Mouse (Mus musculus): Measurements from ENCODE around the gene 2310022B05Rik. TPM values are rescaled to one million over a fixed set of nuclear protein-coding genes. Genes with fewer than 3 reads are reported as not detected.
A peak's percentile ranks its signal among the peaks of the same experiment; 100 is the strongest.

2310022B05Rik gene
- polyA plus RNA-seq, 1 experiment from 2014 or later: 24.2 TPM

DNA sequence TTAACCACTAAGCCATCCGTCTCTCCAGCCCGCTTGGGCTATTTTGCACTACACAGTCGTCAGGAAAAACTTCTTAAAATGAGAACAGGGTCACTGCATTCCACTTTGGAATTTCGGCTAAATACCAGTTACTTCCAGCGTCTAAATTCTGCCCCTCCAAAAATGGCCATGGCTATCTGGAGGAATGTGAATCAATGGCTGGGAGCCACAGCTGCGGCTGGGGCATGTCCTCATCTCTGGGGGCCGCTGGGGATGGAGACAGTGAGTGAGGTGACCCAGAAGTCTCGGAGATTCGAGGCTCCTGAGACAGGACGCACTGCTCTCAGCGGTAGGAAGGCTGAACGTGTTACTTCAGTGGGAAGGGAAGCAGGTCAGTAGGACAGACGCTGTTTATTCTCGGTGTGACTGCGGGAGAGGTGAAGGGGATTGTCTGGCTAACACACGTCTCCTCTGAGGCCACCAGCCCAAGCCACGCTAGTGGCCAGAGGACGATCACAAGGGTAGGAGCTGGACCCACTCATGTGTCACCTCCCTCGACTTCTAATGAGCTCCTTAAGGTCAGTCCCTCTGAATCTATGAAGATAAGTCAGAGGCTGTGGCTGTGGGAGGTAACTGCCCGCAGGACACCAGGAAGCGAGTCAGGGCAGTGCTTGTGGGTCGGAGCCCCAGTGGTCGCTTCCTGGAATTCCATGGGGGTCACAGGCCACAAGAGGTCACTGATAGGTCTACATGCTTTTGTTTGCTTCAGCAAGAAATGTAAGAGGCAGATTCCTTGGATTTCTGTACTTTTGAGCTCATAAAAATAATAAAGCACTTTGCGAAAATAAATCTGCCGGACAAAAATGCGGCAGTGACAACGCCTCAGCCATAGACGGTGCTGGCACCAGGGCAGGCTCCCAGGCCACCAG, 9.3 kb downstream of the 2310022B05Rik start:
- Histone ChIP-seq H3K4me3 (no peak overlapping the region), H3K9me3 (no peaks in the 10 kb centered on the region), H3K27ac (replicated peaks) (peak overlapping the region; percentile 26), H3K36me3 (replicated peaks) (peaks cover 64% of the 10 kb centered on the region), H3K27me3 (replicated peaks; ENCODE audit: low read depth, poor library complexity, severe bottlenecking) (no peaks in the 10 kb centered on the region), H3K4me1 (peaks cover 36% of the 10 kb centered on the region)
- DNase-seq (ENCODE audit: low spot score): peak; percentile 33
- 46% methylated on average over 28 of the region's 28 CpGs for WGBS

DNA sequence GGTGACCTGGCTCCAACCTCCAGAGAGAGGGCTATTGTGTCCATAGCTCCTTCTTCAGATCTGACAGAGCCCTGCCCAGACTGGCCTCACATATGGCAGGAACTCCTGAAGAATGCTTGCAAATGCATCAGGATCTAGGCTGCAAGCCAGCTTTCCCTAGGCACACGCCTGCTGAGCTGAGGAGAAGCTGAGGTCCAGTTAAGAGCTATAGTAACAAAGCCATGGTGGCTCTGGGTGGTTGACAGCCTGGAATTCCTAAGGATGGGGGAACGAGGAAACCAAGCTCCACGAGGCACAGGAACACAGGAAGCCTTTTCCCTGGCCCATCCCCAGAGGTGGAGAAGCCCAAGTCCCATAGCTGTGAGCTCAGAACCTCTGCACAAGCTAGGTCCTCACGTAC, 10.6 kb downstream of the 2310022B05Rik start:
- Histone ChIP-seq H3K9me3 (no peaks in the 10 kb centered on the region), H3K27me3 (replicated peaks; ENCODE audit: low read depth, poor library complexity, severe bottlenecking) (no peaks in the 10 kb centered on the region), H3K4me1 (peaks cover 41% of the 10 kb centered on the region), H3K27ac (replicated peaks) (peak overlapping the region; percentile 30; the same call in 1 of the 2 replicates), H3K36me3 (replicated peaks) (peaks cover 58% of the 10 kb centered on the region), H3K4me3 (no peak overlapping the region)
- WGBS: 33% methylated on average over 4 of the region's 4 CpGs
- no peak for DNase-seq (ENCODE audit: low spot score)

DNA sequence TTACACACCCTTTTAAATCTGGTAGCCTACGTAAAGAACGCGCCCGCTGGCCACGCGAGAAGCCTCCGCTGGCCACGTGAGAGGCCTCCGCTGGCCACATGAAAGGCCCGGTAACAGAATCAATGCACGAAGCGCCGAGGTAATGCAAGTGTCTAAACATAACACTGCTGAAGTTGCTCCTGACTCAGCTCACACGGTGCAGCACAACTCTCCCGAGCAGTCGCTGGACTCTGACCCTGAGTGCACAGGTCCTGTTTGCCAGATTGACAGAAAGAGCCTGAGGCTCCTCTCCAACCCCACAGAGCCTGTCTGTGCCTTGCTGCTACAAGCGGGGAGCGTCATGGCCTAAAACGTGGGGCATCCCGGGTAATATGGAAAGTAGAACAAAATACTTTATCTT, 11.4 kb downstream of the 2310022B05Rik start:
- peaks cover 41% of the 10 kb centered on the region for H3K4me1 ChIP-seq
- no peak for DNase-seq (ENCODE audit: low spot score)
- WGBS: 82% methylated on average over 20 of the region's 20 CpGs
- H3K27me3 ChIP-seq (replicated peaks; ENCODE audit: low read depth, poor library complexity, severe bottlenecking): no peaks in the 10 kb centered on the region
- H3K36me3 ChIP-seq (replicated peaks): peaks cover 52% of the 10 kb centered on the region
- H3K9me3 ChIP-seq: no peaks in the 10 kb centered on the region
- H3K4me3 ChIP-seq: no peak overlapping the region
- H3K27ac ChIP-seq (replicated peaks): no peak overlapping the region

DNA sequence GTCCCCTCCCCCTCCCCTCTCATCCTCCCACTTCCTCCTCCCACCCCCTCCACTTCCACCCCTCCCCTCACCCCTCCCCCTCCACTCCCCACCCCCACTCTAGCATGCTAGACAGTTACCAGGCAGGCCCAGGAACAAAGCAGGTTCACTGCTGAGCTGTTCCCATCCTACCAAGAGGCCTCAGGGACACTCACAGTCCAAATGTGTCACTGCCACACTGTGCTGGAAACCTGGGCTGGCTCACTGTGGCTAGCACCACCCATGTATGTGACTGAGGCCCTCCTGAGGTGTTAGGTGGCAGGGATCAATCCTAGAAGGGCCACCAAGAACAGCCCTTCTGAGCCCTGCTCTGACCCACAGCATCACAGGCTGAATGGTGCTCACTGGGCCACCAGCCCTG, 14.9 kb downstream of the 2310022B05Rik start:
- peak overlapping the region; percentile 52 for H3K27ac ChIP-seq (replicated peaks)
- H3K4me3 ChIP-seq: no peak overlapping the region
- DNase-seq (ENCODE audit: low spot score): peak; percentile 20
- peaks cover 30% of the 10 kb centered on the region for H3K4me1 ChIP-seq
- peaks cover 53% of the 10 kb centered on the region for H3K36me3 ChIP-seq (replicated peaks)
- no peaks in the 10 kb centered on the region for H3K9me3 ChIP-seq
- H3K27me3 ChIP-seq (replicated peaks; ENCODE audit: low read depth, poor library complexity, severe bottlenecking): no peaks in the 10 kb centered on the region

DNA sequence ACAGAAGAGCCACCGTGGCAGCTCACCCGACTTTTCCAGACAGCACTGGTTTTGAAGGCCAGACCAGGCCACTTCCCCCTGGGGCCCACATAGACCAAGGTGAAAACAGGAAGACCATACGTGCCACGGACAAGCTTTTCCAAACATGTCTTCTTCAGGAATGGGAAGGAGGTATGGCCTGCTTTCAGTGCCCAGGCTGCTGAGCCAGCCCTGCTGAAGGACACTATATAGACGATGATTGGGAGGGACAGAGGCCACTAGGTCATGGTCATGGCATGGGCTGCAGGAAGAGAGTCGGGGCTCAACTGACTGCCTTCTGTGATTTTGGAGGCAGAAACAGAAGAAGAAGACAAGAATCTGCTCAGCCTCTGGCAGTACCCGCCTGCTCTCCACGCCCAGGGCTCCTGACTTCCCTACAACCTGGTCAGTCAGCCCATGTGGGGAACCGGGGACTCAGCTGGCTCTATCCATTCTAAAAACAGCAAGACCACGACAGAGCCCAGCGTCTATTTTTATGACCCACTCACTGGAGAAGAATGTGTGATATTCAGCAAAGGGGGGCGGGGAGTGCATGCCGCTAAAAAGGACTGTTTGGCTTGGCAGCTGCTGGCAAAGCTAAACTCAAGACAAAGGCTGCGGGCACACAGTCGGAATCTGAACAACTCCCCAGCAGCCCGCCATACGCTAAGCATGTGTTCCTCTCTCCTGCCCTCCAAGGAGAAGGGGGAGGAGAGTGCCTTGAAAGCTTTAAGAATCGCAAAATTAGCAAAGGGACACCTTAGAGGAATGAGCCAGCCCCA, 19.4 kb downstream of the 2310022B05Rik start:
- Histone ChIP-seq H3K36me3 (replicated peaks) (peaks cover 56% of the 10 kb centered on the region), H3K4me3 (no peak overlapping the region), H3K27ac (replicated peaks) (peak overlapping the region; percentile 48; the same call in 1 of the 2 replicates), H3K27me3 (replicated peaks; ENCODE audit: low read depth, poor library complexity, severe bottlenecking) (no peaks in the 10 kb centered on the region), H3K9me3 (no peaks in the 10 kb centered on the region), H3K4me1 (peaks cover 20% of the 10 kb centered on the region)
- DNase-seq (ENCODE audit: low spot score): no peak
- 81% methylated on average over 18 of the region's 18 CpGs for WGBS

DNA sequence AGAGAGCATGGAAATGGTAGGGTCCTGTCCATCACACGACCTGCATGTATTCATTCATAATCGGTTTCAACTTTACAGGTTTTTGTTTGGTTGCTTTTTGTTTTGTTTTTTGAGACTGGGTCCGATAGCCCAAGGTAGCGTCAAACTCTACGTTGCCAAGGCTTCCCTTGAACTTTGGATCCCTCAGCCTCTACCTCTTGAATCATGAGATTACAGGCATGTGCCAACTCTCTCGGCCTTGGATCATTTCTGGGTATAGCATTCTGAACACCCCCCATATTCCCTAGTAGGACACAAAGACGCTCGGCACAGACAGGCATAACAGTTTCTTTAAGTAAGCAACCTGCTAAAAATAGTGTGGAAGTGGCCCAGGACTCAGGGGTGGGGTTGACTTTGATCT, 21.6 kb downstream of the 2310022B05Rik start:
- WGBS: 95% methylated on average over 8 of the region's 8 CpGs
- peaks cover 73% of the 10 kb centered on the region for H3K36me3 ChIP-seq (replicated peaks)
- no peak overlapping the region for H3K4me3 ChIP-seq

DNA sequence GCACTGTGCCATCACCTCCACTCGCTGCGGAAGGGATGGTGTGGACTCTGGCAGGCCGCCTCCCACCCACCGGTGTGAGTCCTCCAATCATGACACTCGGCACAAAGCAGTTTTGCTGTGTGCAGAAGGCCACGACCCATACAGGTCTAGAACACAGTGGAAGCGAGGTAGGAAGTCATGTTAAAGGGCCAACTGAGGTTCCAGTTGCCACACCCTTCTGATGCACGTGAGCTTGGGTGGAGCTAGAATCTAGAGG, 28.0 kb downstream of the 2310022B05Rik start:
- DNase-seq (ENCODE audit: low spot score): no peak
- WGBS: 87% methylated on average over 8 of the region's 8 CpGs
- peaks cover 12% of the 10 kb centered on the region for H3K4me1 ChIP-seq
- no peak overlapping the region for H3K27ac ChIP-seq (replicated peaks)
- H3K27me3 ChIP-seq (replicated peaks; ENCODE audit: low read depth, poor library complexity, severe bottlenecking): no peaks in the 10 kb centered on the region
- no peaks in the 10 kb centered on the region for H3K9me3 ChIP-seq
- H3K4me3 ChIP-seq: no peak overlapping the region
- H3K36me3 ChIP-seq (replicated peaks): peaks cover 51% of the 10 kb centered on the region

More for the DNA sequence above, 21.6 kb downstream of the 2310022B05Rik start:
- no peak for DNase-seq (ENCODE audit: low spot score)
- no peak overlapping the region for H3K27ac ChIP-seq (replicated peaks)
- no peaks in the 10 kb centered on the region for H3K27me3 ChIP-seq (replicated peaks; ENCODE audit: low read depth, poor library complexity, severe bottlenecking)
- peaks cover 12% of the 10 kb centered on the region for H3K4me1 ChIP-seq
- no peaks in the 10 kb centered on the region for H3K9me3 ChIP-seq

DNA sequence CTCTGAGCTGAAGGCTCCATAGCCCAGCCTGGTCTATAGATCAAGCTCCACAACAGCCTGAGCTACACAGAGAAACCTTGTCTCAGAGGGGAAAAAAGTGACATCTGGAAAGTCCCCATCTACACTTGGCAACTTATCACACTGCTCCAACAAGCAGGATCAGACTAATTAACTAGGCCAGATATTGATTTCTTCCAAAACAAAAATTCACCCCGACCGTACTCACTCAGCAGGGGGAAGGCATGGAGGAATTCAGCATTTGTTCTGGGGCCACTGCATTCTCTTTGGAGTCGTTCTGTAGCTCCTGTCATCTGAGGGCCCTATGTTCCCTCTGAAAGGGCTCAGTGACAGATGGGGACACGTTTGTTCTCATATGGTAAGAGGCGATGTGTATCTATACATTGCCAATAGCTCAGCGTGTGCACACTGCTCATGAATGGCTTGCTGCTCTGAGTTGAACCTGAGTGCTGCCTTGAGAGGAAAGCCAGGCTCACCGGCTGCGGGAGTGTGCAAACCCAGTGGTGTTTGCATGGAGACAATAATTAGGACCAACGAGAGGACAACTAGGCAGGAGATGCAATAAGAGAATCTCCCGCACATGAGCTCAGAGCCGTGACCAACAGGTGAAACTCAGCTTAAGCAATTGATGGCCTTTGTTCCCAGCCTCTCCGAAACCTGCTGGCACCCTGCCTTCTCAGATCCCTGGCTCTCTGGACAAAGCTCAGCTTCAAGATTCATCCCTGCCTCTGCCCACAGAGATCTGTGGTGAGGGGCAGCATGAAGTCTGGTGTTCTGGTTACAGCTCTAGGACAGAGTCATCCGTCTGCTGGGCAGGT, 28.5 kb downstream of the 2310022B05Rik start:
- 87% methylated on average over 13 of the region's 13 CpGs for WGBS
- Histone ChIP-seq H3K9me3 (no peaks in the 10 kb centered on the region), H3K4me1 (peaks cover 12% of the 10 kb centered on the region), H3K36me3 (replicated peaks) (peaks cover 47% of the 10 kb centered on the region), H3K27ac (replicated peaks) (no peak overlapping the region), H3K4me3 (no peak overlapping the region), H3K27me3 (replicated peaks; ENCODE audit: low read depth, poor library complexity, severe bottlenecking) (no peaks in the 10 kb centered on the region)
- no peak for DNase-seq (ENCODE audit: low spot score)

DNA sequence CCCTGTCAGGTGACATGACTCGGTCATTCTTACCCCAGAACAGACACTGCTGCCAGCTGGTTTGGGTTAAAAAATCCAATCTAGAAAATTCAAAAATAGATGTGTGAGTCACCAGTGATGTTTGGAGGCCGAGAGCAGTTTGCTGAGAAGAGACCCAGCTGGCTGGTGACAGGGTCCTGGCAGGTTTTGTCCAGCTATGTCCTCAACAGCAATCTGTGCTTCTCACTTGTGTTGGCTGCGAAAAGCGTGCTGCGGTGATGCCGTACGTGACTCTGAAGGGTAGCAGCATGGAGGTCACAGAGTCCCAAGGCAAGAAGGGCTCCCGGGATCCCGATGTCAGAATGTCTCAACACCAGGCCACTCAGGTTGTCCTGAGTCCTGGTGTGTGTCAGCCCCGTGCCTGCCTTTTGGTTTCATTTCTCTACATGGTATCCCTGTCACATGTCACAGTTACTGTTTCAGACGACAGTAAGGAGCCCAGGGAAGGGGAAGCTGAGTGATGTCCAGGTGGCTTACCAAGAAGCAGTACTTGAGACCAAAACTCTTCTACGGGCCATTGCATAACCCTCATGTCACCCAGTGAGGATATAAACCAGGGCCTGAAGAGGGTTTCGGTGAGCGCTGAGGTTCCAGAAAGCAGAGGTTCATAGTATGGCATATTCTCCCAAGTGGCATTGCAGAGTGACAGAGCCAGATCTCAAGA, 30.0 kb downstream of the 2310022B05Rik start:
- 87% methylated on average over 14 of the region's 14 CpGs for WGBS
- DNase-seq (ENCODE audit: low spot score): no peak
- H3K9me3 ChIP-seq: no peaks in the 10 kb centered on the region
- H3K27ac ChIP-seq (replicated peaks): no peak overlapping the region
- peaks cover 32% of the 10 kb centered on the region for H3K36me3 ChIP-seq (replicated peaks)
- H3K27me3 ChIP-seq (replicated peaks; ENCODE audit: low read depth, poor library complexity, severe bottlenecking): no peaks in the 10 kb centered on the region
- H3K4me1 ChIP-seq: peaks cover 12% of the 10 kb centered on the region
- H3K4me3 ChIP-seq: no peak overlapping the region

DNA sequence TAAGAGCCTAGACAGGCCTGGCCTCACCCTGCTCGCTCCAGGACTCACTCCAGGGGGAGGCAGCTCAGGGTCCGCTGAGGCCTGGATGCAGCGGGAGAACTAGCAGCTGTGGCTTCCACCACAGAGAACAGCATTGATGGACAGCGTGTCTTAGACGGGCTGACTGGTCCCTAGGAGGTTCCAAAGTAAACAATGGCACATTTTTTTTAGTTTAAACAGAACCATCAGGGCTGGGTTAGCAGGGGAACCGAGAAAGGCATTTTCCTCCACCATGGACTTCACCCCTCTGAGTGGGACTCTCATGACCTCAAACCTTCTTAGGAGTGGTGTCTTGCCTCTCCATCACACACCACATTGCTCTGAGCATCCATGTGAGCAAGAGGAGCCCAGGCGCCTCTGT, 31.2 kb downstream of the 2310022B05Rik start:
- Histone ChIP-seq H3K36me3 (replicated peaks) (peaks cover 20% of the 10 kb centered on the region), H3K9me3 (no peaks in the 10 kb centered on the region), H3K27ac (replicated peaks) (0 out of 2 replicates have a peak overlapping the region, but pooled peaks have one; percentile 15), H3K27me3 (replicated peaks; ENCODE audit: low read depth, poor library complexity, severe bottlenecking) (no peaks in the 10 kb centered on the region), H3K4me3 (no peak overlapping the region), H3K4me1 (peaks cover 12% of the 10 kb centered on the region)
- WGBS: 45% methylated on average over 7 of the region's 7 CpGs
- no peak for DNase-seq (ENCODE audit: low spot score)

DNA sequence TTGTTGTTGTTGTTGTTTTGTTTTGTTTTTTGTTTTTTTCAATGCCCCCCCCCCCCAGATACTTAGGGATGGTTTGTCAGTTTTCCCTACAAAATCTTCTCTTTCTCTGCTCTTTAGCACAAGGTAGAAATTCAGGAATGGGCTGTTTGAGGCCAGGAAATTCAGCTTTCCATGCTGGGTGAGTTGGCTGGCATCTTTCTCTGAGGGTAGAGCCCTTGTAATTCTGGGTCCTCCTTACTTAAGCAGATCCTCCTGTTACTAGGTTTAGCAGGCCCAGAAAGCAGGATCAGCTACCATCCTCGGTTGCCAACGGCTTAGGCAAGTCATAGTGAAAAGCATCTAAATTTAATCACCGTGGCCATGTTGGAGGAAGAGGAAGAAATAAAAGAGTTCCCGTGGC, 32.3 kb downstream of the 2310022B05Rik start:
- peaks cover 10% of the 10 kb centered on the region for H3K36me3 ChIP-seq (replicated peaks)
- H3K9me3 ChIP-seq: no peaks in the 10 kb centered on the region
- DNase-seq (ENCODE audit: low spot score): no peak
- H3K27ac ChIP-seq (replicated peaks): no peak overlapping the region
- H3K4me1 ChIP-seq: peaks cover 12% of the 10 kb centered on the region
- H3K4me3 ChIP-seq: no peak overlapping the region
- WGBS: 90% methylated on average over 4 of the region's 4 CpGs
- no peaks in the 10 kb centered on the region for H3K27me3 ChIP-seq (replicated peaks; ENCODE audit: low read depth, poor library complexity, severe bottlenecking)

DNA sequence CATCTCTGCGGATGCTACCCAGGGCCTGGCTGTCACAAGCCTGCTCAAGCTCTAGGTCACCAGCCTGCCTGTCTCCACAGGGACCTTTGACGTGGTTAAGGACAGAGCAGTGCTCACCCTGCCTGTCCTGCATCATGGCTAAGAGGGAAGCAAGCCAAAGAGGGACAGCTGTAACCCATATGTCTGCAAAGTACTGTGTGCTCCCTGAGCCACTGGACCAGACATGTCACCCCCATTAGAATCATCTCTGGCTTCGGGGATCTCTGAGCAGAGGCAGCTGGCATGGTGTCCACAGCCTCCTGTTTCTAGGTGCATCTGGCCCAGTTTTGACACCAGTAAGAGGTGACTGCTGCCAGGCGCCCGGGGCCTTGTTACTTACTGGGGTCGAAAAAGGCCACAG, 32.7 kb downstream of the 2310022B05Rik start:
- Histone ChIP-seq H3K36me3 (replicated peaks) (peaks cover 6% of the 10 kb centered on the region), H3K4me1 (peaks cover 12% of the 10 kb centered on the region), H3K27ac (replicated peaks) (no peak overlapping the region), H3K9me3 (no peaks in the 10 kb centered on the region), H3K27me3 (replicated peaks; ENCODE audit: low read depth, poor library complexity, severe bottlenecking) (no peaks in the 10 kb centered on the region), H3K4me3 (no peak overlapping the region)
- WGBS: 85% methylated on average over 6 of the region's 6 CpGs
- DNase-seq (ENCODE audit: low spot score): no peak

Data from embryonic facial prominence, embryonic 10.5 days (tissue).